Mouse (Mus musculus) liver, embryonic 13.5 days (tissue): ENCODE measurements around the gene Ptcd2. TPM values are rescaled to one million over a fixed set of nuclear protein-coding genes. Genes with fewer than 3 reads are reported as not detected.

Experiments
- ATAC-seq: fragments of 200-750 bp; cut with Nextera tagmentation; 2 replicates; pipeline ENCODE4 v1.8.0; 2017; ENCODE audit warnings: low read depth, mild to moderate bottlenecking, moderate number of reproducible peaks, moderate library complexity
- DNase-seq: peaks from one replicate; pipeline ENCODE4 v3.0.0; 2022
- H3K27ac ChIP-seq: fragments of 300-500 bp; sonication (generic); 2 replicates; pipeline ENCODE4 v1.5.1; 2015; ENCODE audit warnings: moderate library complexity, mild to moderate bottlenecking, inconsistent platforms
- H3K27me3 ChIP-seq: fragments of 300-500 bp; sonication (generic); 2 replicates; pipeline ENCODE4 v1.6.1; 2015; ENCODE audit warnings: mild to moderate bottlenecking, inconsistent platforms
- H3K36me3 ChIP-seq: fragments of 300-500 bp; sonication (generic); 2 replicates; pipeline ENCODE4 v1.6.1; 2015; ENCODE audit warnings: mild to moderate bottlenecking, inconsistent platforms
- H3K4me1 ChIP-seq: fragments of 300-500 bp; sonication (generic); replicated peaks from 2 replicates; pipeline ENCODE4 v1.6.1; 2015; ENCODE audit warnings: inconsistent platforms
- H3K4me2 ChIP-seq: fragments of 300-500 bp; sonication (generic); 2 replicates; pipeline ENCODE4 v1.6.1; 2015; ENCODE audit warnings: inconsistent platforms, mild to moderate bottlenecking, moderate library complexity
- H3K4me3 ChIP-seq: fragments of 300-500 bp; sonication (generic); replicated peaks from 2 replicates; pipeline ENCODE4 v1.5.1; 2015; ENCODE audit warnings: mild to moderate bottlenecking, inconsistent platforms
- H3K9ac ChIP-seq: fragments of 300-500 bp; sonication (generic); 2 replicates; pipeline ENCODE4 v1.6.1; 2015; ENCODE audit warnings: mild to moderate bottlenecking, inconsistent platforms
- H3K9me3 ChIP-seq: fragments of 300-500 bp; sonication (generic); replicated peaks from 2 replicates; pipeline ENCODE4 v1.6.1; 2016; ENCODE audit warnings: inconsistent platforms
- WGBS: fragments of 180-500 bp; shearing (Covaris S2); methylation state at CpG from one replicate; pipeline ENCODE4 v1.1.7; 2015; ENCODE audit not compliant: insufficient replicate concordance; 5-methylcytosine and 5-hydroxymethylcytosine counted together
- polyA plus RNA-seq: library from polyadenylated mRNA; unstranded; fragments of >200 nt; fragmentation: Nextera tagmentation; extraction: Ambion mirVana; gene quantifications from 2 replicates; pipeline ENCODE4 v1.2.1, GENCODE M21; 2015

Gene Ptcd2
- polyA plus RNA-seq, 1 experiment from 2014 or later: 36.4 TPM

- Histone ChIP-seq H3K9me3 (no peaks in the 10 kb centered on the region), H3K9ac (no peak overlapping the region), H3K36me3 (0 out of 2 replicates have a peak, but pooled peaks cover 12% of the 10 kb centered on the region), H3K4me2 (no peak overlapping the region), H3K27me3 (no peaks in the 10 kb centered on the region), H3K4me3 (no peak overlapping the region), H3K4me1 (no peaks in the 10 kb centered on the region), H3K27ac (no peak overlapping the region)
- no peak for ATAC-seq
- WGBS: 36% methylated on average over 6 of the region's 6 CpGs
- DNase-seq: peak; percentile 13
These were observed 31.0 kb upstream of the Ptcd2 start for GRCm38 (mm10) chr13:99375550-99375949.

GRCm38 (mm10) chr13:99374191-99374590 is 29.7 kb upstream of the Ptcd2 start:
- ATAC-seq (no peak), DNase-seq (no peak)
- H3K9me3 ChIP-seq: no peaks in the 10 kb centered on the region
- no peak overlapping the region for H3K27ac ChIP-seq
- H3K4me2 ChIP-seq: no peak overlapping the region
- H3K4me3 ChIP-seq: no peak overlapping the region
- H3K4me1 ChIP-seq: no peaks in the 10 kb centered on the region
- 86% methylated on average over 4 of the region's 4 CpGs for WGBS
- H3K27me3 ChIP-seq: no peaks in the 10 kb centered on the region
- no peak overlapping the region for H3K9ac ChIP-seq
- peaks cover 13% of the 10 kb centered on the region; the same call in 1 of the 2 replicates for H3K36me3 ChIP-seq

- WGBS: 77% methylated on average over 7 of the region's 7 CpGs
- H3K27ac ChIP-seq: no peak overlapping the region
- H3K9ac ChIP-seq: no peak overlapping the region
- DNase-seq (no peak), ATAC-seq (no peak)
- H3K4me1 ChIP-seq: no peaks in the 10 kb centered on the region
- no peak overlapping the region for H3K4me3 ChIP-seq
- H3K4me2 ChIP-seq: no peak overlapping the region
- peaks cover 16% of the 10 kb centered on the region for H3K36me3 ChIP-seq
- H3K27me3 ChIP-seq: no peaks in the 10 kb centered on the region
- H3K9me3 ChIP-seq: no peaks in the 10 kb centered on the region
These were observed 29.2 kb upstream of the Ptcd2 start for GRCm38 (mm10) chr13:99373684-99374083.

GRCm38 (mm10) chr13:99371285-99371684 is 26.8 kb upstream of the Ptcd2 start:
- peaks cover 31% of the 10 kb centered on the region for H3K36me3 ChIP-seq
- H3K27me3 ChIP-seq: no peaks in the 10 kb centered on the region
- H3K9ac ChIP-seq: no peak overlapping the region
- ATAC-seq (no peak), DNase-seq (no peak)
- H3K27ac ChIP-seq: no peak overlapping the region
- H3K4me1 ChIP-seq: no peaks in the 10 kb centered on the region
- no peak overlapping the region for H3K4me3 ChIP-seq
- no peak overlapping the region for H3K4me2 ChIP-seq
- WGBS: 91% methylated on average over 5 of the region's 5 CpGs
- H3K9me3 ChIP-seq: no peaks in the 10 kb centered on the region

- 83% methylated on average over 12 of the region's 12 CpGs for WGBS
- Histone ChIP-seq H3K4me1 (no peaks in the 10 kb centered on the region), H3K27ac (no peak overlapping the region), H3K4me3 (no peak overlapping the region), H3K27me3 (no peaks in the 10 kb centered on the region), H3K9me3 (no peaks in the 10 kb centered on the region), H3K36me3 (peaks cover 40% of the 10 kb centered on the region), H3K4me2 (no peak overlapping the region), H3K9ac (no peak overlapping the region)
- no peak for DNase-seq
- no peak for ATAC-seq
These were observed 24.6 kb upstream of the Ptcd2 start for GRCm38 (mm10) chr13:99369103-99369502.

- H3K9me3 ChIP-seq: no peaks in the 10 kb centered on the region
- H3K36me3 ChIP-seq: peaks cover 47% of the 10 kb centered on the region
- H3K4me2 ChIP-seq: no peak overlapping the region
- H3K4me1 ChIP-seq: no peaks in the 10 kb centered on the region
- DNase-seq (no peak), ATAC-seq (no peak)
- H3K27me3 ChIP-seq: no peaks in the 10 kb centered on the region
- 81% methylated on average over 12 of the region's 12 CpGs for WGBS
- no peak overlapping the region for H3K9ac ChIP-seq
- H3K27ac ChIP-seq: no peak overlapping the region
- H3K4me3 ChIP-seq: no peak overlapping the region
These were observed 23.2 kb upstream of the Ptcd2 start for GRCm38 (mm10) chr13:99367554-99368174.

- DNase-seq: no peak
- no peak for ATAC-seq
- WGBS: 81% methylated on average over 5 of the region's 5 CpGs
- Histone ChIP-seq H3K36me3 (peaks cover 47% of the 10 kb centered on the region), H3K27me3 (no peaks in the 10 kb centered on the region), H3K4me3 (no peak overlapping the region), H3K4me2 (no peak overlapping the region), H3K9me3 (no peaks in the 10 kb centered on the region), H3K27ac (no peak overlapping the region), H3K9ac (no peak overlapping the region), H3K4me1 (no peaks in the 10 kb centered on the region)
These were observed 22.1 kb upstream of the Ptcd2 start for GRCm38 (mm10) chr13:99366422-99367175.

- H3K4me2 ChIP-seq: no peak overlapping the region
- no peaks in the 10 kb centered on the region for H3K4me1 ChIP-seq
- no peaks in the 10 kb centered on the region for H3K27me3 ChIP-seq
- DNase-seq (no peak), ATAC-seq (no peak)
- H3K27ac ChIP-seq: no peak overlapping the region
- H3K36me3 ChIP-seq: peaks cover 50% of the 10 kb centered on the region
- no peak overlapping the region for H3K9ac ChIP-seq
- no peaks in the 10 kb centered on the region for H3K9me3 ChIP-seq
- 73% methylated on average over 4 of the region's 4 CpGs for WGBS
- no peak overlapping the region for H3K4me3 ChIP-seq
These were observed 19.4 kb upstream of the Ptcd2 start for GRCm38 (mm10) chr13:99363866-99364265.

- no peak for DNase-seq
- H3K4me1 ChIP-seq: peaks cover 6% of the 10 kb centered on the region
- 84% methylated on average over 14 of the region's 14 CpGs for WGBS
- H3K9ac ChIP-seq: no peak overlapping the region
- H3K27ac ChIP-seq: no peak overlapping the region
- H3K36me3 ChIP-seq: peaks cover 37% of the 10 kb centered on the region
- H3K4me2 ChIP-seq: no peak overlapping the region
- ATAC-seq: no peak
- no peaks in the 10 kb centered on the region for H3K9me3 ChIP-seq
- no peaks in the 10 kb centered on the region for H3K27me3 ChIP-seq
- H3K4me3 ChIP-seq: no peak overlapping the region
These were observed 14.4 kb upstream of the Ptcd2 start for GRCm38 (mm10) chr13:99358921-99359320.

- Histone ChIP-seq H3K4me1 (peaks cover 17% of the 10 kb centered on the region), H3K36me3 (peaks cover 30% of the 10 kb centered on the region), H3K4me3 (no peak overlapping the region), H3K9ac (no peak overlapping the region), H3K9me3 (no peaks in the 10 kb centered on the region), H3K27ac (no peak overlapping the region), H3K27me3 (no peaks in the 10 kb centered on the region), H3K4me2 (no peak overlapping the region)
- DNase-seq (no peak), ATAC-seq (no peak)
- WGBS: 62% methylated on average over 9 of the region's 9 CpGs
These were observed 12.1 kb upstream of the Ptcd2 start for GRCm38 (mm10) chr13:99356428-99357265.

- Histone ChIP-seq H3K36me3 (peaks cover 32% of the 10 kb centered on the region), H3K4me3 (no peak overlapping the region), H3K9me3 (no peaks in the 10 kb centered on the region), H3K4me1 (peaks cover 17% of the 10 kb centered on the region), H3K9ac (no peak overlapping the region), H3K4me2 (no peak overlapping the region), H3K27me3 (no peaks in the 10 kb centered on the region), H3K27ac (no peak overlapping the region)
- ATAC-seq (no peak), DNase-seq (no peak)
- 80% methylated on average over 7 of the region's 7 CpGs for WGBS
These were observed 11.4 kb upstream of the Ptcd2 start for GRCm38 (mm10) chr13:99355861-99356260.
